ENCODE assay signal across 30 mouse cellular contexts in the genomic region with DNA sequence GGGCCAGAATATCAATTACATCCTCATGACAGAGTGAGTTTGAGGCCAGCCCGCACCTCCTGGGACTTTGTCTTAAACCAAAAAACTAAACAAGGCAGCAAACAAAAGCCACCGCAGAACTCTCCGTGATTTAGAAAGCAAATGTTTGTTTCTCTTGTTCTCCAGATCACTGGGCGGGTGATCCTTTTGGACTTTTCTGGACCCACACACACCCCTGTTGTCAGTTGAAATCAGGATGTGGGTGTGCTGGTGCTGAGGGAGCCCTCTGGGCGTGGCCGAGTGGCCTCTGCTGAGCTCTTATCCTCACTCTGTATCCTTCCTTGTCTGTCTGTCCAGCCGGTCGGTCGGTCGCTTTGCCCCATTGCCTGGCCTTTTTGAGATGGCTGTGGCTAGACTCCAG.
A peak's percentile ranks its signal among the peaks of the same experiment; 100 is the strongest.
DNase-seq lines count a peak whose midpoint lies in the region; ATAC-seq and TF ChIP-seq lines count a peak whose summit lies in the region.
"Had no signal": no experiment of that assay in that cellular context is flagged by ENCODE, and none has a peak within 500 bp of the region (broad histone marks: within the 10 kb centered on the region; RNA-seq: fewer than 3 reads in every experiment).

No protein-coding gene starts in this region.

- TF ChIP-seq CTCF in left cerebral cortex, adult 2 months (IDR thresholded peaks at IDR 0.05) = no peak

- no peaks in the 10 kb centered on the region for H3K9me3 ChIP-seq in neural tube, embryonic 13.5 days
- H3K9me3 ChIP-seq: embryonic facial prominence, embryonic 13.5 days; forebrain, embryonic 10.5 days; forebrain, embryonic 15.5 days; G1E; heart, embryonic 10.5 days; heart, embryonic 15.5 days; hindbrain, embryonic 13.5 days; limb, embryonic 12.5 days; liver, embryonic 15.5 days; neural tube, embryonic 12.5 days had no signal

- intact Hi-C loops in left cerebral cortex, adult 2 months (cut with DNase I) = no loop called here
- intact Hi-C loops in left cerebral cortex, postnatal 25 days (cut with DNase I) = no loop called here

- DNase-seq in cerebellum, postnatal 14 days = no peak
- no peak for DNase-seq in left cerebral cortex, adult 2 months (ENCODE audit: extremely low spot score in 1 of 2, low spot score in 2 of 2)
- DNase-seq in left cerebral cortex, postnatal 25 days (ENCODE audit: low spot score in 2 of 2) = no peak
- DNase-seq in neural tube, embryonic 10.5 days (ENCODE audit: extremely low spot score, low spot score) = no peak
- no peak for DNase-seq in cerebellum, adult 11-12 months
- DNase-seq: adrenal gland, adult 8-10 months; cerebellum, adult 11 months; cerebellum, adult 9-11 months; heart, postnatal 4 days; kidney, adult 8-10 months; kidney, postnatal 4 days; layer of hippocampus, adult 9-11 months; lung, postnatal 4 days; retina, postnatal 1 day; right cerebral cortex, postnatal 14 days had no signal

- H3K4me2 ChIP-seq in neural tube, embryonic 13.5 days = no peak overlapping the region
- H3K4me2 ChIP-seq: embryonic facial prominence, embryonic 13.5 days; forebrain, embryonic 15.5 days; heart, embryonic 15.5 days; hindbrain, embryonic 13.5 days; limb, embryonic 12.5 days; liver, embryonic 15.5 days; neural tube, embryonic 12.5 days had no signal

- peaks cover 25% of the 10 kb centered on the region for H3K4me1 ChIP-seq in neural tube, embryonic 13.5 days (replicated peaks)
- H3K4me1 ChIP-seq: embryonic facial prominence, embryonic 13.5 days had no signal

- H3K9ac ChIP-seq in neural tube, embryonic 13.5 days = no peak overlapping the region
- H3K9ac ChIP-seq: embryonic facial prominence, embryonic 13.5 days; forebrain, embryonic 15.5 days; heart, embryonic 15.5 days; hindbrain, embryonic 13.5 days; limb, embryonic 12.5 days; liver, embryonic 15.5 days; neural tube, embryonic 12.5 days had no signal

- H3K27ac ChIP-seq in left cerebral cortex, adult 2 months = peak overlapping the region; percentile 63
- no peak overlapping the region for H3K27ac ChIP-seq in neural tube, embryonic 13.5 days (replicated peaks)
- H3K27ac ChIP-seq: embryonic facial prominence, embryonic 13.5 days; forebrain, embryonic 10.5 days; forebrain, embryonic 15.5 days; heart, embryonic 10.5 days; hindbrain, embryonic 13.5 days; kidney, postnatal 0 days; limb, embryonic 12.5 days; liver, embryonic 15.5 days; neural tube, embryonic 12.5 days had no signal

- ATAC-seq in cerebellum, adult (ENCODE audit: insufficient number of reproducible peaks, low FRiP score, low TSS enrichment) = 0 out of 2 replicates have a peak, but pooled peaks have one; percentile 16
- ATAC-seq in neural tube, embryonic 13.5 days (ENCODE audit: low read depth) = 0 out of 2 replicates have a peak, but pooled peaks have one; percentile 12
- ATAC-seq: intestine, embryonic 16.5 days; midbrain, embryonic 16.5 days had no signal

- no peak overlapping the region for H3K4me3 ChIP-seq in left cerebral cortex, adult 2 months
- no peak overlapping the region for H3K4me3 ChIP-seq in neural tube, embryonic 13.5 days
- H3K4me3 ChIP-seq: embryonic facial prominence, embryonic 13.5 days; forebrain, embryonic 10.5 days; forebrain, embryonic 15.5 days; heart, embryonic 10.5 days; heart, embryonic 15.5 days; hindbrain, embryonic 13.5 days; limb, embryonic 12.5 days; liver, embryonic 15.5 days; neural tube, embryonic 12.5 days had no signal

- peaks cover 11% of the 10 kb centered on the region; the same call in 1 of the 2 replicates for H3K36me3 ChIP-seq in neural tube, embryonic 13.5 days
- H3K36me3 ChIP-seq: embryonic facial prominence, embryonic 13.5 days; forebrain, embryonic 10.5 days; forebrain, embryonic 15.5 days; heart, embryonic 10.5 days; heart, embryonic 15.5 days; limb, embryonic 12.5 days; neural tube, embryonic 12.5 days had no signal

- H3K27me3 ChIP-seq in neural tube, embryonic 13.5 days = no peaks in the 10 kb centered on the region
- H3K27me3 ChIP-seq: embryonic facial prominence, embryonic 13.5 days; forebrain, embryonic 15.5 days; heart, embryonic 15.5 days; hindbrain, embryonic 13.5 days; limb, embryonic 12.5 days; liver, embryonic 15.5 days; neural tube, embryonic 12.5 days had no signal

- 84% methylated on average over 10 of the region's 10 CpGs for WGBS in neural tube, embryonic 13.5 days
